Mouse (Mus musculus): ENCODE data around the gene Trit1.
"Not testable (repeated sequence)": the region's sequence is repeated elsewhere in the genome, so short reads cannot be mapped to it uniquely, and the experiment has no call there.

Gene Trit1

GRCm38 (mm10) chr4:123016451-123016957, at the start of gene Trit1:
Gene Trit1 (plus strand): TSS chr4:123016597.
- DNase-seq (ENCODE audit: low spot score in 2 of 2): peak; percentile 94

- no peak for DNase-seq (ENCODE audit: low spot score in 2 of 2)
Measured at GRCm38 (mm10) chr4:122968106-122968505, 48.3 kb upstream of the Trit1 start.

GRCm38 (mm10) chr4:122971191-122971590, 45.2 kb upstream of the Trit1 start:
- DNase-seq (ENCODE audit: low spot score in 2 of 2): no peak

- DNase-seq (ENCODE audit: low spot score in 2 of 2): no peak
Measured at GRCm38 (mm10) chr4:122971646-122972045, 44.8 kb upstream of the Trit1 start.

GRCm38 (mm10) chr4:122972056-122972455, 44.3 kb upstream of the Trit1 start:
- DNase-seq (ENCODE audit: low spot score in 2 of 2): no peak

GRCm38 (mm10) chr4:122974976-122975520, 41.3 kb upstream of the Trit1 start:
- no peak for DNase-seq (ENCODE audit: low spot score in 2 of 2)

GRCm38 (mm10) chr4:122976885-122977284, 39.5 kb upstream of the Trit1 start:
- DNase-seq (ENCODE audit: low spot score in 2 of 2): no peak

GRCm38 (mm10) chr4:122978850-122979249, 37.5 kb upstream of the Trit1 start:
- DNase-seq (ENCODE audit: low spot score in 2 of 2): no peak

GRCm38 (mm10) chr4:122979826-122980225, 36.6 kb upstream of the Trit1 start:
- no peak for DNase-seq (ENCODE audit: low spot score in 2 of 2)

GRCm38 (mm10) chr4:122980684-122981083, 35.7 kb upstream of the Trit1 start:
- DNase-seq (ENCODE audit: low spot score in 2 of 2): no peak

GRCm38 (mm10) chr4:122981238-122981637, 35.2 kb upstream of the Trit1 start:
- no peak for DNase-seq (ENCODE audit: low spot score in 2 of 2)

- DNase-seq (ENCODE audit: low spot score in 2 of 2): no peak
Measured at GRCm38 (mm10) chr4:122981930-122982329, 34.5 kb upstream of the Trit1 start.

GRCm38 (mm10) chr4:122982537-122982936, 33.9 kb upstream of the Trit1 start:
- no peak for DNase-seq (ENCODE audit: low spot score in 2 of 2)

GRCm38 (mm10) chr4:122983486-122984261, 32.7 kb upstream of the Trit1 start:
- DNase-seq (ENCODE audit: low spot score in 2 of 2): no peak

- DNase-seq (ENCODE audit: low spot score in 2 of 2): peak; percentile 62 to 68
Measured at GRCm38 (mm10) chr4:122985110-122985509, 31.3 kb upstream of the Trit1 start.

GRCm38 (mm10) chr4:122987421-122987820, 29.0 kb upstream of the Trit1 start:
- no peak for DNase-seq (ENCODE audit: low spot score in 2 of 2)

GRCm38 (mm10) chr4:122988004-122988403, 28.4 kb upstream of the Trit1 start:
- DNase-seq (ENCODE audit: low spot score in 2 of 2): not testable (repeated sequence)

- peak in 1 of 2 experiments; percentile 17 for DNase-seq (ENCODE audit: low spot score in 2 of 2)
Measured at GRCm38 (mm10) chr4:122991177-122991576, 25.2 kb upstream of the Trit1 start.

- no peak for DNase-seq (ENCODE audit: low spot score in 2 of 2)
Measured at GRCm38 (mm10) chr4:122992276-122992675, 24.1 kb upstream of the Trit1 start.

GRCm38 (mm10) chr4:122995404-122996220, 20.8 kb upstream of the Trit1 start, which contains the start of gene Mycl:
Gene Mycl (plus strand): TSS chr4:122995652.
- DNase-seq (ENCODE audit: low spot score in 2 of 2): peak; percentile 80 to 84

- DNase-seq (ENCODE audit: low spot score in 2 of 2): peak in 1 of 2 experiments; percentile 23
Measured at GRCm38 (mm10) chr4:122996221-122996617, 20.2 kb upstream of the Trit1 start.

Measured in spleen, postnatal 36 days (tissue).